Mouse (Mus musculus) liver, embryonic 14.5 days (tissue): ENCODE data around the gene Zfp53.
"Not testable (repeated sequence)": the region's sequence is repeated elsewhere in the genome, so short reads cannot be mapped to it uniquely, and the experiment has no call there.

Source experiments
- CTCF ChIP-seq: IDR thresholded peaks from 2 replicates; pipeline ENCODE4 v1.5.1; 2016; ENCODE audit warnings: antibody characterized with exemption, low read depth, control low read depth
- EP300 ChIP-seq: IDR thresholded peaks from 2 replicates; pipeline ENCODE4 v1.6.1; 2016; ENCODE audit warnings: antibody characterized with exemption, low read depth

DNA sequence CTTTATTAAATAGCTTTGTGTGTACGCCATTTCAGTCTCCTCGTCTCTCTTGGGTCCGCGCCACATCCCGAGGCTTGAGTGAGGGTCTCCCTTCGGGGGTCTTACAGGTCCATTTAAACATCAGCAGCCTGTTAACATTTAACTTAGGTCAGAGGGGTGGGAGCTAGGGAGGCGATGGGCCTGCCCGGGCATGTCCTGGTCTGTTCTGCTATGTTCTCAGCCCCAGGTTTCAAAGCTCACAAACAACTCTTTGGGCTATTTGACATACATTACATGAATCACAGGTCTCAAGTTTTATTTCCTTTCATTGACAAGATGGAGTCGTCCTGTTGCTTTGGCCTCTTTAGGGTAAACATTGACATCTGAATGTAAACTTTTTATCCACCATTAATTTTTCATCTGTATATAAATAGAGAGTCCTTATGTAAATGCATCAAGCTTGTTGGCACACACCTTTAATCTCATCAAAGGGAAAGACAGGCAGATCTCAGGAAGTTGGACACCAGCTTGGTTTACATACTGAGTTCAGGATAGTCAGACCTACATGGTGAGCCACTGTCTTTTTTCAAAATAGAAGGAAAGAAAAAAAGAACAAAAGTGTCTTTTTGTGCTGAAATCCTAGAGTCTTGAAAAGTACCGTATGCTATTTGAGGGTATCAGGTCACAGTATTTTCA lies 10.6 kb upstream of the Zfp53 start:
- not testable (repeated sequence) for TF ChIP-seq CTCF, EP300
